In the genomic region with DNA sequence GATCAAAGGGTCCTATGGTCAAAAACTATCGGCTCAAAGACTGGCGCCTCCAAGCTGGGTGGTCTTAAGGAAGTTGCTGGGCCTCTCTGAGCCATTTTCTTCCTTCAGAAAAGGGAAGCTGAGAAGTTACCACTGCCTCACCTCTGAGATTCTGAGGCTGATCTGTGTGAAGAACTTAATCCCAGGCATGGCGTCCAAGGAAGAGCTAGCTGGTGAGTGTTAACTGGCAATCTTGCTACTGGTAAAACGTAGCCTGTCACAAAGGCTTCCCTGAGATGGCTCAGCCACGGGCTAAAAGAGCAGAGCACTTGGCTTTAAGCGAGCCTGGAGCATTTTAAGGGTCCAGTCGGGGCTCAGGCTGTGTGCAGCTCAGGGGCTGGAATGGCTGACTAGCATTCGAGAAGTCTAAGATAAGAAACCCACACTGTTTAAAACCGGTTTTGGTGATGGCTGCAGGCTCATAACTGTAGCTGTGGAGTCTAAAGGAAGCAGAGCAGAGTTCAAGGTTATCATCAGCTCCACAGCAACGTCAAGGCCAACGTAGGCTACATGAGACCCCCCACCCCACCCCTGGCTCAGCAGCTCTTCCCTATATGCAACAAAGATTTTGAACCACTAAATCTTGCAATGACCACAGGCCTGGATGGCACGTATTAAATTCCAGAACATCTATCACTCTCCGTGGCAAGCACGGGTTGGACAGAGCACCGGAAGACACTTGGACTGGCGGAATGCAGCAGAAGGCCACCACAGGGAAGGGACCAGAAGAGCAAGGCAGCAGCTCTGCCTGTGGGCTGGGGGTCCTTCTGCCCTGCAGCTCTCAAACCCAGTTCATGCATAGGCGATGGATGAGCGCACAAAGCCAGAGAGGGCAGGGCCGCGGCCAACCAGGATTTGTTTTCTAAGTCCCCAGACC, we compare ENCODE assay signal across 8 mouse cellular contexts. TPM values are rescaled to one million over a fixed set of nuclear protein-coding genes. Genes with fewer than 3 reads are reported as not detected.
DNase-seq lines count a peak whose midpoint lies in the region; ATAC-seq and TF ChIP-seq lines count a peak whose summit lies in the region.

No protein-coding gene starts in this region.

- peaks cover 29% of the 10 kb centered on the region for H3K4me1 ChIP-seq in kidney, embryonic 16.5 days (ENCODE audit: insufficient read depth, low read length)
- H3K4me1 ChIP-seq in ES-E14 (ENCODE audit: control insufficient read depth in 2 of 2, insufficient read depth in 2 of 2, low read length in 2 of 2, poor library complexity in 1 of 2): peaks cover 0 to 32% of the 10 kb centered on the region in 2 experiments; a peak in 2 of 4 replicates

- DNase-seq in adrenal gland, postnatal 36 days: peak; percentile 17 to 27
- DNase-seq in adrenal gland, postnatal 10 days: no peak
- DNase-seq in kidney, adult 8-10 months: no peak
- DNase-seq in ES-E14 (ENCODE audit: low read depth, low spot score) (no peak), liver (peak; percentile 26)
- no peak for DNase-seq in embryo, embryonic 10.5 days (ENCODE audit: low spot score)
- DNase-seq in right cerebral cortex, postnatal 14 days: no peak

- H3K4me2 ChIP-seq in kidney, embryonic 16.5 days (replicated peaks; ENCODE audit: low read depth, low read length): no peak overlapping the region

- in situ Hi-C loops in ES-E14 (cut with MboI; ENCODE audit: low sequenced_read_pairs in 2 of 2, unreplicated experiment in 2 of 2): no loop called here

- H3K27ac ChIP-seq in kidney, embryonic 16.5 days (ENCODE audit: low read length): peak overlapping the region; percentile 60
- no peak overlapping the region for H3K27ac ChIP-seq in ES-E14 (ENCODE audit: insufficient read depth, low read depth, low read length, poor library complexity, severe bottlenecking)

- H3K4me3 ChIP-seq in kidney, embryonic 16.5 days (ENCODE audit: low read length): no peak overlapping the region
- no peak overlapping the region for H3K4me3 ChIP-seq in ES-E14 (ENCODE audit: insufficient read depth in 1 of 2, low read depth in 1 of 2, low read length in 2 of 2, poor library complexity in 1 of 2, severe bottlenecking in 1 of 2)

- no peaks in the 10 kb centered on the region for H3K27me3 ChIP-seq in kidney, embryonic 16.5 days (ENCODE audit: insufficient read depth, low read length)

- H3K36me3 ChIP-seq in kidney, embryonic 16.5 days (ENCODE audit: insufficient read depth, low read length): no peaks in the 10 kb centered on the region
- H3K36me3 ChIP-seq in ES-E14 (ENCODE audit: control insufficient read depth, insufficient read depth, low read length, poor library complexity, severe bottlenecking): no peaks in the 10 kb centered on the region

- WGBS in kidney, embryonic 16.5 days: 50% methylated on average over 20 of the region's 20 CpGs

- no peaks in the 10 kb centered on the region for H3K9me3 ChIP-seq in kidney, embryonic 16.5 days (ENCODE audit: low read length)
- H3K9me3 ChIP-seq in ES-E14 (ENCODE audit: control insufficient read depth, insufficient read depth, low read depth, low read length): no peaks in the 10 kb centered on the region

- peak overlapping the region; percentile 2; the same call in 1 of the 2 replicates for H3K9ac ChIP-seq in kidney, embryonic 16.5 days (replicated peaks; ENCODE audit: low read length)
- 0 out of 2 replicates have a peak overlapping the region, but pooled peaks have one; percentile 10 for H3K9ac ChIP-seq in ES-E14 (ENCODE audit: insufficient read depth, low read depth, low read length, poor library complexity, severe bottlenecking)

- ATAC-seq in kidney, embryonic 16.5 days (ENCODE audit: low FRiP score, low TSS enrichment): peak; percentile 39; the same call in 1 of the 2 replicates

TF ChIP-seq in ES-E14, 5 proteins besides CTCF, POLR2A, EP300 and RAD21:
- no peak for TF ChIP-seq ZC3H11A (IDR thresholded peaks at IDR 0.05; ENCODE audit: borderline replicate concordance, low read depth, low read length)
- TF ChIP-seq MAFK (IDR thresholded peaks at IDR 0.05; ENCODE audit: insufficient read depth, low read depth, low read length): no peak
- no peak for TF ChIP-seq CHD2 (IDR thresholded peaks at IDR 0.05; ENCODE audit: low read depth, low read length)
- no peak for TF ChIP-seq HCFC1 (IDR thresholded peaks at IDR 0.05; ENCODE audit: borderline replicate concordance, insufficient read depth, low read length)
- no peak for TF ChIP-seq ZNF384 (IDR thresholded peaks at IDR 0.05; ENCODE audit: low read depth, low read length)
TF ChIP-seq in ES-E14: peak in this region for 0.

RNA-seq across cellular contexts. Expression of a gene that starts 56.3 kb away (rescaled TPM):
- total RNA-seq in adrenal gland, postnatal 36 days (2021): 10 to 100 TPM; 12.4 to 15.7 TPM
- 10 to 100 TPM; 13.9 to 25.4 TPM for total RNA-seq in adrenal gland, postnatal 10 days (2021)
- polyA plus RNA-seq in kidney, embryonic 16.5 days (2015; fragmentation: Nextera tagmentation; extraction: Ambion mirVana): 28.8 and 29.0 TPM in 2 replicates
- 25.1 and 33.4 TPM in 2 replicates for total RNA-seq in ES-E14 (2012; rRNA removed)

Comparison
In these comparisons a context has a peak if more than half of its experiments do, and no peak if none do; other contexts are left out.
1. DNase-seq: peak in adrenal gland, postnatal 36 days (2 of 2) and liver (single experiment); none in adrenal gland, postnatal 10 days (single experiment), kidney, adult 8-10 months (0 of 2), ES-E14 (single experiment), embryo, embryonic 10.5 days (single experiment) and right cerebral cortex, postnatal 14 days (single experiment).